Mouse (Mus musculus) MEL (cell line): ENCODE data around the gene Irf4. TPM values are rescaled to one million over a fixed set of nuclear protein-coding genes. Genes with fewer than 3 reads are reported as not detected.

ENCODE experiments used
- DNase-seq: peaks from one replicate; pipeline ENCODE4 v3.0.0; 2011; ENCODE audit warnings: low read depth, low spot score
- H3K27ac ChIP-seq: 2 replicates; pipeline ENCODE4 v1.5.1; 2012; ENCODE audit warnings: low read depth, mild to moderate bottlenecking, control low read depth, low read length, moderate library complexity; ENCODE audit not compliant: control insufficient read depth
- H3K27me3 ChIP-seq, 2 experiments: fragments of 150-350 bp in 1 of 2; sonication (generic) in 1 of 2; 2 replicates each; pipeline ENCODE4 v1.6.1; 2012; ENCODE audit warnings: low read length in 2 of 2, mild to moderate bottlenecking in 2 of 2, improper control_type of control experiment in 1 of 2, moderate library complexity in 1 of 2; ENCODE audit not compliant: insufficient read depth in 2 of 2, control insufficient read depth in 1 of 2
- H3K36me3 ChIP-seq, 2 experiments: 2 replicates each; pipeline ENCODE4 v1.6.1; 2012 to 2014; ENCODE audit warnings: low read length in 2 of 2, improper control_type of control experiment in 1 of 2, inconsistent platforms in 1 of 2, mild to moderate bottlenecking in 1 of 2; ENCODE audit not compliant: insufficient read depth in 2 of 2, control insufficient read depth in 1 of 2
- H3K4me1 ChIP-seq, 2 experiments: fragments of 150-350 bp in 1 of 2; sonication (generic) in 1 of 2; 2 replicates each; pipeline ENCODE4 v1.6.1; 2012; ENCODE audit warnings: low read length in 2 of 2, improper control_type of control experiment in 1 of 2, mild to moderate bottlenecking in 1 of 2; ENCODE audit not compliant: insufficient read depth in 2 of 2, control insufficient read depth in 1 of 2
- H3K4me3 ChIP-seq, 2 experiments: fragments of 150-350 bp in 1 of 2; sonication (generic) in 1 of 2; 2 replicates each; pipeline ENCODE4 v1.5.1; 2012; ENCODE audit warnings: low read depth in 2 of 2, low read length in 2 of 2, mild to moderate bottlenecking in 2 of 2, moderate library complexity in 2 of 2, control low read depth in 1 of 2, improper control_type of control experiment in 1 of 2; ENCODE audit not compliant: control insufficient read depth in 1 of 2, insufficient read depth in 1 of 2
- H3K79me2 ChIP-seq: 2 replicates; pipeline ENCODE4 v1.6.1; 2012; ENCODE audit warnings: mild to moderate bottlenecking, low read length, moderate library complexity; ENCODE audit not compliant: control insufficient read depth, poor library complexity, insufficient read depth
- H3K9ac ChIP-seq: 2 replicates; pipeline ENCODE4 v1.6.1; 2012; ENCODE audit warnings: low read depth, mild to moderate bottlenecking, control low read depth, low read length, moderate library complexity; ENCODE audit not compliant: control insufficient read depth, poor library complexity, severe bottlenecking
- H3K9me3 ChIP-seq: fragments of 150-350 bp; sonication (generic); replicated peaks from 2 replicates; pipeline ENCODE4 v1.6.1; 2012; ENCODE audit warnings: mild to moderate bottlenecking, low read length, improper control_type of control experiment, moderate library complexity; ENCODE audit not compliant: insufficient read depth
- CHD1 ChIP-seq: IDR thresholded peaks from 2 replicates; pipeline ENCODE4 v1.6.1; 2012; ENCODE audit warnings: low read depth, mild to moderate bottlenecking, inconsistent platforms, low read length, improper control_type of control experiment
- CHD2 ChIP-seq: IDR thresholded peaks from 2 replicates; pipeline ENCODE4 v1.6.1; 2011; ENCODE audit warnings: low read length, improper control_type of control experiment
- CTCF ChIP-seq, 3 experiments: IDR thresholded peaks in 2 of 3; conservative IDR thresholded peaks in 1 of 3; 2 replicates each; pipeline ENCODE4 v1.5.1; 2011 to 2012; ENCODE audit warnings: low read length in 3 of 3, low read depth in 2 of 3, mild to moderate bottlenecking in 2 of 3, improper control_type of control experiment in 1 of 3, inconsistent platforms in 1 of 3, mixed read lengths in 1 of 3, moderate library complexity in 1 of 3; ENCODE audit not compliant: control insufficient read depth in 1 of 3, insufficient read depth in 1 of 3, poor library complexity in 1 of 3, severe bottlenecking in 1 of 3
- ELF1 ChIP-seq: IDR thresholded peaks from 2 replicates; pipeline ENCODE4 v1.6.1; 2014; ENCODE audit warnings: low read depth, mild to moderate bottlenecking, inconsistent platforms, low read length, improper control_type of control experiment, moderate library complexity
- EP300 ChIP-seq, 2 experiments: IDR thresholded peaks; 2 replicates each; pipeline ENCODE4 v1.6.1; 2011; ENCODE audit warnings: improper control_type of control experiment in 2 of 2, low read length in 2 of 2, low read depth in 1 of 2, mild to moderate bottlenecking in 1 of 2
- ETS1 ChIP-seq: IDR thresholded peaks from 2 replicates; pipeline ENCODE4 v1.6.1; 2012; ENCODE audit warnings: low read depth, mild to moderate bottlenecking, inconsistent platforms, low read length, improper control_type of control experiment, moderate library complexity
- GABPA ChIP-seq: IDR thresholded peaks from 2 replicates; pipeline ENCODE4 v1.6.1; 2012; ENCODE audit warnings: low read depth, mild to moderate bottlenecking, inconsistent platforms, low read length, improper control_type of control experiment, moderate library complexity
- GATA1 ChIP-seq: IDR thresholded peaks from 2 replicates; pipeline ENCODE4 v1.6.1; 2011; ENCODE audit warnings: low read depth, low read length, improper control_type of control experiment
- KAT2A ChIP-seq: conservative IDR thresholded peaks from 2 replicates; pipeline ENCODE4 v1.6.1; 2012; ENCODE audit warnings: low read depth, low read length, improper control_type of control experiment, inconsistent platforms
- MAFK ChIP-seq: IDR thresholded peaks from 2 replicates; pipeline ENCODE4 v1.6.1; 2011; ENCODE audit warnings: low read depth, mild to moderate bottlenecking, low read length, improper control_type of control experiment, borderline replicate concordance
- MEF2A ChIP-seq: IDR thresholded peaks from 2 replicates; pipeline ENCODE4 v1.6.1; 2014; ENCODE audit warnings: low read depth, mild to moderate bottlenecking, inconsistent platforms, low read length, improper control_type of control experiment; ENCODE audit not compliant: poor library complexity, insufficient replicate concordance, severe bottlenecking; ENCODE audit errors: extremely low read depth
- MXI1 ChIP-seq: IDR thresholded peaks from 2 replicates; pipeline ENCODE4 v1.6.1; 2011; ENCODE audit warnings: mild to moderate bottlenecking, low read depth, low read length, improper control_type of control experiment
- MYC ChIP-seq: IDR thresholded peaks from 2 replicates; pipeline ENCODE4 v1.6.1; 2011; ENCODE audit warnings: low read depth, mild to moderate bottlenecking, low read length, improper control_type of control experiment, moderate library complexity
- NELFE ChIP-seq: IDR thresholded peaks from 2 replicates; pipeline ENCODE4 v1.6.1; 2011; ENCODE audit warnings: low read depth, low read length, improper control_type of control experiment
- NRF1 ChIP-seq: IDR thresholded peaks from 2 replicates; pipeline ENCODE4 v1.6.1; 2014; ENCODE audit warnings: low read depth, mild to moderate bottlenecking, inconsistent platforms, low read length, improper control_type of control experiment, moderate library complexity; ENCODE audit not compliant: poor library complexity, insufficient read depth, severe bottlenecking
- POLR2A ChIP-seq, 2 experiments: IDR thresholded peaks; 2 replicates each; pipeline ENCODE4 v1.6.1; 2011 to 2012; ENCODE audit warnings: low read length in 2 of 2, mild to moderate bottlenecking in 2 of 2, control low read depth in 1 of 2, improper control_type of control experiment in 1 of 2, low read depth in 1 of 2, moderate library complexity in 1 of 2; ENCODE audit not compliant: control insufficient read depth in 1 of 2, insufficient read depth in 1 of 2, poor library complexity in 1 of 2
- POLR2AphosphoS2 ChIP-seq: IDR thresholded peaks from 2 replicates; pipeline ENCODE4 v1.6.1; 2011; ENCODE audit warnings: low read length, improper control_type of control experiment
- RAD21 ChIP-seq: IDR thresholded peaks from 2 replicates; pipeline ENCODE4 v1.6.1; 2011; ENCODE audit warnings: mild to moderate bottlenecking, low read depth, low read length, improper control_type of control experiment
- SMC3 ChIP-seq: IDR thresholded peaks from 2 replicates; pipeline ENCODE4 v1.6.1; 2011; ENCODE audit warnings: low read depth, low read length, improper control_type of control experiment
- TAL1 ChIP-seq: IDR thresholded peaks from 2 replicates; pipeline ENCODE4 v1.6.1; 2012; ENCODE audit warnings: mild to moderate bottlenecking, inconsistent platforms, low read length, moderate library complexity, mixed read lengths
- TBP ChIP-seq: IDR thresholded peaks from 2 replicates; pipeline ENCODE4 v1.8.0; 2011; ENCODE audit warnings: low read depth, low read length, improper control_type of control experiment
- USF1 ChIP-seq: IDR thresholded peaks from 2 replicates; pipeline ENCODE4 v1.6.1; 2014; ENCODE audit warnings: low read depth, mild to moderate bottlenecking, inconsistent platforms, low read length, improper control_type of control experiment, moderate library complexity
- USF2 ChIP-seq, 2 experiments: IDR thresholded peaks; 2 replicates each; pipeline ENCODE4 v1.6.1; 2011 to 2012; ENCODE audit warnings: improper control_type of control experiment in 2 of 2, low read length in 2 of 2, borderline replicate concordance in 1 of 2, inconsistent platforms in 1 of 2, low read depth in 1 of 2, mild to moderate bottlenecking in 1 of 2; ENCODE audit not compliant: insufficient read depth in 1 of 2
- ZKSCAN1 ChIP-seq: IDR thresholded peaks from 2 replicates; pipeline ENCODE4 v1.6.1; 2012; ENCODE audit warnings: low read depth, mild to moderate bottlenecking, inconsistent platforms, low read length, improper control_type of control experiment, moderate library complexity
- polyA plus RNA-seq, 2 experiments: library from polyadenylated mRNA; stranded (reverse) in 1 of 2; unstranded in 1 of 2; fragments of >175 nt in 1 of 2; fragments of >200 nt in 1 of 2; gene quantifications; 2 replicates each; pipeline versions ENCODE4 v1.2.1 to v1.2.4; 2012; ENCODE audit warnings: low replicate concordance in 2 of 2, low read depth in 1 of 2; ENCODE audit not compliant: insufficient read length in 2 of 2, insufficient read depth in 1 of 2, missing spikeins in 1 of 2
- total RNA-seq: library from RNA; depleted of rRNA; stranded (reverse); fragments of 300-350 nt; gene quantifications from 2 replicates; pipeline ENCODE4 v1.2.3, GENCODE M21; 2012

Gene Irf4
- total and polyA plus RNA-seq, 3 experiments = not detected

DNA sequence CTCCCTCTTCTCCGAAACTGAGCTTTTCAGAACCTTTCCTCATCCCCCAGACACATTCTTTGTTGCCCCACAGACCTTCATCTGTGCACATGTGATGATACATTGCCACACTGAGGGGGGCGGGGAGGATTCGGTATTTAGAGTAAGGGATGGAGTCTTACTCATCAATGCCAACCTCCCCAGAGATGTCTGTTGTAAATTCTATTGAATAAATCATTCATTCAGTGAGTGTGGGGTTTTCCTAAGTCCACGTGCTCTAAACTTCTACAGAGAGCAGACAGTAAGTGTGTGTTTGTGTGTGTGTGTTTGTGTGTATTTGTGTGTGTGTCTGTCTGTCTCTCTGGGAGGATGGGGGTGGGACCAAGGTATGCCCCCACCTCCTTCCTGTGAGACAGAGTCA, 22.1 kb upstream of the Irf4 start:
- H3K27ac ChIP-seq = no peak overlapping the region
- no peak overlapping the region for H3K9ac ChIP-seq
- H3K4me3 ChIP-seq = no peak overlapping the region
- DNase-seq = no peak
- no peak for TF ChIP-seq MEF2A
- TF ChIP-seq GABPA = no peak
- no peak for TF ChIP-seq EP300 (IDR thresholded peaks at IDR 0.05; ENCODE audit: low read depth in 1 of 2, low read length in 2 of 2)
- TF ChIP-seq MYC = no peak
- no peak for TF ChIP-seq ZKSCAN1
- no peak for TF ChIP-seq CTCF (IDR thresholded peaks at IDR 0.05 in 2 of 3, conservative IDR thresholded peaks at IDR 0.05 in 1 of 3; ENCODE audit: control insufficient read depth in 1 of 3, insufficient read depth in 1 of 3, low read depth in 2 of 3, low read length in 3 of 3, poor library complexity in 1 of 3, severe bottlenecking in 1 of 3)
- no peak for TF ChIP-seq MAFK
- no peak for TF ChIP-seq CHD1
- no peak for TF ChIP-seq KAT2A
- TF ChIP-seq RAD21 = no peak
- no peak for TF ChIP-seq TBP
- no peak for TF ChIP-seq TAL1
- no peak for TF ChIP-seq USF2 (IDR thresholded peaks at IDR 0.05; ENCODE audit: borderline replicate concordance in 1 of 2, insufficient read depth in 1 of 2, low read depth in 1 of 2, low read length in 2 of 2)
- no peak for TF ChIP-seq POLR2AphosphoS2
- no peak for TF ChIP-seq NELFE
- TF ChIP-seq ETS1 = no peak
- TF ChIP-seq NRF1 = no peak
- no peak for TF ChIP-seq ELF1
- H3K36me3 ChIP-seq = no peaks in the 10 kb centered on the region
- no peaks in the 10 kb centered on the region for H3K27me3 ChIP-seq
- no peaks in the 10 kb centered on the region for H3K9me3 ChIP-seq
- no peaks in the 10 kb centered on the region for H3K4me1 ChIP-seq
- H3K79me2 ChIP-seq = no peaks in the 10 kb centered on the region

DNA sequence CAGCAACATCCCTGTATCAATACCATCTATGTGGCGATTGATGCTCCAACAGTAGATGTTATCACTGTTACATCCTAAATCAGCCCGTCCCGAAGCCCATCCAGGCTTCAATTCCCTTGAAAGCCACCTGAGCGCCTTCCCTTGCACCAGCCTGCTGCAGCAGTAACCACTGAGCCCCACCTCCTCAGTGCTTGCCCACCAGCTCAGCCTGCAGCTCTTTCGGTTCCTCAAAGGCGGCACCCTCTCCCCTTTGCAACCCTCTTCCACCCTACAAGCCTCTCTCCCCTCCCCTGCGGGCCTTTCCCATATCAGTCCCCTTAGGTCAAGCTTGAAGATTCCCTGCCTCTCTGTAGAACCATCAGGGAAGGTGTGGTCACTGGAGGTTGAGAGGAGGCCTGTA, 20.9 kb upstream of the Irf4 start:
- Histone ChIP-seq H3K9ac (no peak overlapping the region), H3K79me2 (no peaks in the 10 kb centered on the region), H3K36me3 (no peaks in the 10 kb centered on the region), H3K27me3 (no peaks in the 10 kb centered on the region), H3K4me1 (no peaks in the 10 kb centered on the region)
- DNase-seq = no peak
- TF ChIP-seq USF1 (no peak), CTCF (IDR thresholded peaks at IDR 0.05 in 2 of 3, conservative IDR thresholded peaks at IDR 0.05 in 1 of 3; ENCODE audit: control insufficient read depth in 1 of 3, insufficient read depth in 1 of 3, low read depth in 2 of 3, low read length in 3 of 3, poor library complexity in 1 of 3, severe bottlenecking in 1 of 3) (no peak), GATA1 (no peak), MEF2A (no peak), CHD2 (no peak), POLR2A (IDR thresholded peaks at IDR 0.05; ENCODE audit: control insufficient read depth in 1 of 2, insufficient read depth in 1 of 2, low read depth in 1 of 2, low read length in 2 of 2, poor library complexity in 1 of 2) (no peak), POLR2AphosphoS2 (no peak), MAFK (no peak), MXI1 (no peak), NRF1 (no peak), ZKSCAN1 (no peak), CHD1 (no peak), KAT2A (no peak), USF2 (IDR thresholded peaks at IDR 0.05; ENCODE audit: borderline replicate concordance in 1 of 2, insufficient read depth in 1 of 2, low read depth in 1 of 2, low read length in 2 of 2) (no peak), ETS1 (no peak), EP300 (IDR thresholded peaks at IDR 0.05; ENCODE audit: low read depth in 1 of 2, low read length in 2 of 2) (no peak), SMC3 (no peak)
- TF ChIP-seq, all 39 proteins: peak for 0
- Histone ChIP-seq H3K27ac (no peak overlapping the region), H3K9me3 (no peaks in the 10 kb centered on the region), H3K4me3 (no peak overlapping the region)
